Mouse (Mus musculus) lung, adult 2 months (tissue): ENCODE measurements around the gene Samd4.

Experiments used
- CTCF ChIP-seq: fragments of 200-500 bp; IDR thresholded peaks from 2 replicates; pipeline ENCODE4 v1.5.1; 2011; ENCODE audit warnings: mild to moderate bottlenecking, low read length, control low read depth; ENCODE audit not compliant: insufficient read depth
- POLR2A ChIP-seq: fragments of 200-500 bp; IDR thresholded peaks from 2 replicates; pipeline ENCODE4 v1.6.1; 2011; ENCODE audit warnings: low read depth, mild to moderate bottlenecking, control low read depth, low read length, borderline replicate concordance; ENCODE audit errors: extremely low read depth

GRCm38 (mm10) chr14:47095036-47095435 lies 212.4 kb downstream of the Samd4 start:
- no peak for TF ChIP-seq CTCF
- TF ChIP-seq POLR2A, result no peak
